Mouse (Mus musculus) activated CD4-positive, CD25-positive, alpha-beta regulatory T cell, adult 4 months (primary cell): ENCODE data around the gene Diaph2. TPM values are rescaled to one million over a fixed set of nuclear protein-coding genes. Genes with fewer than 3 reads are reported as not detected.
"Not testable (repeated sequence)": the region's sequence is repeated elsewhere in the genome, so short reads cannot be mapped to it uniquely, and the experiment has no call there.

Experiments used
- ATAC-seq: one replicate; pipeline ENCODE4 v1.8.0; 2017
- polyA plus RNA-seq, 2 experiments: library from polyadenylated mRNA; unstranded; fragments of 100-300 nt; shearing (Covaris generic); gene quantifications; one replicate each; pipeline ENCODE4 v1.2.1; 2017

The Diaph2 gene
- polyA plus RNA-seq, 2 experiments from 2014 or later, result 6.1 to 6.2 TPM

GRCm38 (mm10) chrX:129831903-129832302 is 82.4 kb downstream of the Diaph2 start:
- ATAC-seq, result no peak

- no peak for ATAC-seq
Measured at GRCm38 (mm10) chrX:129833887-129834286, 84.3 kb downstream of the Diaph2 start.

DNA sequence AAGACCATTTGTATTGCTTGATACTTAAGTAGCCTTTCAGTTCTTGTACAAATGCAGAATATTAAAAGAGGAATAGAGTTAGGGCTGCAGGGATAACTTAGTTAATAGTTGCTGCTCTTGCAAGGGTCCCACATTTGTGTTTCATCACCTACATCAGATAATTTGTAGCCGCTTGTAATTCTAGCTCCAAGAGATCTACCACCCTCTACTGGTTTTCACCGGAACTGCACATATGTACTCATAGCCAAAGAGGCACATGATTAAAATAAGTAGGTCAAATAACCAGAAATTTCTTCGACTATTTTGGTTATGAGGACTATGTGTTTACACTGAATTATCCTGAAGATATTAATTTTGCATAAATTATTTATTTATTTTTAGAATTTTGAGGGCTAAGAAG is 134.9 kb downstream of the Diaph2 start:
- peak; percentile 57 for ATAC-seq

DNA sequence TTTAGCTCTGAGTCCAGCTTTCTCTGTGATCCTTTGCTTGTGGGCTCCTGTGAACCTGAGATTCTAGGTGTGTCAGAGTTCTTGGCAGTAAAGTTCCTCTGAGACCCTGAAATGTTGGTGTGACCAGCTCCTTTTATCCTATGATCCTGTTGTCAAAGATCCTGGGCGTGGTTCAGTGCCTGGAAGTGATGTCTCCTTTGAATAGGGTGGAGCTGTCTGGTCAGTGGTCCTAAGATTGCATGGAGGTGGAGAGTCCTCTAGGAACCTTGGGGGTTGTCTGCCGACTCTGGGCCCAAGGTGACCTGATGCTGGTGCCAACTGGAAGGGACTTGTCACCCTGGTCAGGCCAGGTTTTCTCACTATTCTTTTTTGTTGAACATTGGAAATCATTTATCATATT is 176.3 kb downstream of the Diaph2 start:
- no peak for ATAC-seq

- no peak for ATAC-seq
Measured at GRCm38 (mm10) chrX:129974816-129975215, 225.3 kb downstream of the Diaph2 start.

GRCm38 (mm10) chrX:130008210-130008609 is 258.7 kb downstream of the Diaph2 start:
- ATAC-seq, result no peak

DNA sequence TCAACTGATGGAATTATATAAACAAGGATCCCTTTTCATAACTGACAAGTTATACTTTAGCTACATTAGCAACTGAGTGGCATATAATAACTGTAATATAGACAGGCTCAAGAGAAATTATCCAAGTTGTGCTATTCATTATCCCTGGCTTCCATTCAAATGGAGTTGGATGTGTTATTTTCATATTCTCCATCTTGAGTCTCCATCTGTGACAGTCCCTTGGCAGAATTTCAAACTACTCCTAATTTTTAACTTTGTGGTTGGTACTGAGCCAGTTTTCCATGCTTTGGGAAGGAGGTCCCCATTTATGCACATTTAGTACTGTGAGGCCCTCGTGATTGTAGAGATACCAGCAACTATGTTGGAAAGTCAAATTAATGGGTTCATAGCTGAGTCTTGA is 270.2 kb downstream of the Diaph2 start:
- ATAC-seq, result no peak

- no peak for ATAC-seq
Measured at GRCm38 (mm10) chrX:130044525-130044924, 295.0 kb downstream of the Diaph2 start.

- ATAC-seq, result no peak
Measured at GRCm38 (mm10) chrX:130149216-130149615, 399.7 kb downstream of the Diaph2 start.

DNA sequence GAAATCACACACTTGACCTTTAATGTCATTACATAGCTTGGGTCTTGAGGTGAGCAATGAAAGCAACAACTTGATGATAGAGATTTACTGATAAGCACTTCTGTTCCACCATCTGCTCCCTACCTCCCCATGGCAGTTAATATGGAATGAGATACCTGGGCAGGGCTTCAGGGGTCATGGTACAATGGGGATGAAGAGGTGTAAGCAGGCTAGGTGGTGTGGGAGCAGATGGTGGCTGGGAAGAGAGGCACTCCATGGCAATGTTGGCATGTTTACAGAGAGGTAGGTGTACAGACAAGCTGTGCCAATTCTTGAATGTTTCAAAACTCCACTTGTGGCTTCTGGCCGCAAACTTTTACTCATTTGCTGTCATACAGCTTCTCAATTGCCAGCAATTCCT is 402.6 kb downstream of the Diaph2 start:
- no peak for ATAC-seq

GRCm38 (mm10) chrX:130173126-130173525 is 423.6 kb downstream of the Diaph2 start:
- no peak for ATAC-seq

- no peak for ATAC-seq
Measured at GRCm38 (mm10) chrX:130187891-130188290, 438.3 kb downstream of the Diaph2 start.

DNA sequence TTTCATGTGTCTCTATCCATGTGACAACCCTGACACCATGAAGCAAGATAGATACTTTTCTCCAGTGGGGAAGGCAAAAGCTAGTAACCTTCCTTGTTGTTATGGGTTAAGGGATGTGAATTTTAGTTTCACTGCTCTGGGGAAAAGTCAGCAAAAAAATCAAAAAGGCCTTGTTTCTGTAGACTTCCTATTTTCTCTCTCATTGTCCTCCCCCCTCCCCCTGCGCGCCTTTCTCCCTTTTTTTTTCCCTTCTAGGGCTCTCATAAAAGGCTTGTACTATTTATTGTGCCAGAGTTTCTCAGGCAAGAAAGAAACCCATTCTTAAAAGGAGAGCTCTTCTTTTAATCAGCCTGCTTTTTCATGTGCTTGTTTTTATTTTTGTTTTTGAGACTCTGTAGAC is 438.9 kb downstream of the Diaph2 start:
- no peak for ATAC-seq

GRCm38 (mm10) chrX:130189250-130189649 is 439.7 kb downstream of the Diaph2 start:
- no peak for ATAC-seq

GRCm38 (mm10) chrX:130197412-130197811 is 447.9 kb downstream of the Diaph2 start:
- ATAC-seq, result not testable (repeated sequence)

GRCm38 (mm10) chrX:130205243-130205642 is 455.7 kb downstream of the Diaph2 start:
- no peak for ATAC-seq

- no peak for ATAC-seq
Measured at GRCm38 (mm10) chrX:130212227-130212626, 462.7 kb downstream of the Diaph2 start.

GRCm38 (mm10) chrX:130212759-130213158 is 463.2 kb downstream of the Diaph2 start:
- no peak for ATAC-seq

DNA sequence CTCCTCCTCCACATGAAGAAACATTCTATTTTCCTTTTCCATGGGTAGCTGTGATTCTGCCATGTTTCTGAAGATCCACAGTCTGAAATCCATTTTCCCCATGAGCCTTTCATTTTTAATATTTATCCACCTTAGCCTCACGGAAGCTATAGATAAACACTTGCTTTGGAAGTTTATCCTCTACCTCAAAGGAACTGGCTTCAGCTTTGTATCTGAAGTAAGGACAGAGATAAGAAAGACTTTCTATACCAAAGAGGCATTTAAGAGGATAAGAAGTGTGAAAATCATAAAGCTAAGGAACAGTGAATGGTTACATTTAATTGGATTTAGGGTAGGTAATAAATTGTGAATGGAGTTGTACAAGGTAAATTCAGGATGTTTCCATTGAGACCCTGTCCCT is 480.5 kb downstream of the Diaph2 start:
- ATAC-seq, result no peak

DNA sequence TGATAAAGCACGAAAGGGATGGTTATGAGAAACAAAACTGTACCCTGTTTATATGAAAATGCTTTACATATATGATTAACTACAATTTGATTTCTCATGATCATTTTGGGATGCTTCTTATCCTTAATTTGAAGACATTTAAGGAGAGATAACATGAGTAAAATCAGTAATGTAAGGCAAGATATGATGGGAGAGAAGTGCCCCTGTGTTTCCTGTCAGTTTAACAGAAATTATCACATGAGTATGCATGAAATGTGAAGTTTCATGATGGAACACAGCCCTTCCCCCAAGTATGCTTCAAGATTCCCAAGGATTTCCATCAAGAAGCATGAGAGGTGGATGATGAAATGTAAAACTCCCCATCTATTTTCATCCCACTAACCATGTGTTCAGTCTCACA is 485.6 kb downstream of the Diaph2 start:
- ATAC-seq, result no peak

DNA sequence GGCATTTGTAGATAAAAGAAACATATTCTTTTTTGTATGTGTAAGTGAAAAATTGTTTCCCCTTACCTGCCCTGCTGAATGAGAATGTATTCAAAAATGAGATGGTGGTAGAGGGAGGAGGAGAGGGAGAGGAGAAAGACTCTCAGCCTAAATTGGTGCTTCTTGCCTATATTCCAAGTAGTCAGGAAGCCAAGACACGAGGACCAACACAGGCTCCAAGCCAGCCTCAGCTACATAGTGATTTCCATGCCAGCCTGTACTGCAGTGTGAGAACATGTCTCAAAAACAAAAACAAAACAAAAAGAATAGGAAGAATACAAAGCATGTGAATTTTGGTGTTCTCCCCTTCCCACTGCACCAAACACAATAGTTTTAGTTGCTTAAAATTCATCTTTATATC is 497.1 kb downstream of the Diaph2 start:
- ATAC-seq, result no peak

- ATAC-seq, result no peak
Measured at GRCm38 (mm10) chrX:130253664-130254063, 504.1 kb downstream of the Diaph2 start.

DNA sequence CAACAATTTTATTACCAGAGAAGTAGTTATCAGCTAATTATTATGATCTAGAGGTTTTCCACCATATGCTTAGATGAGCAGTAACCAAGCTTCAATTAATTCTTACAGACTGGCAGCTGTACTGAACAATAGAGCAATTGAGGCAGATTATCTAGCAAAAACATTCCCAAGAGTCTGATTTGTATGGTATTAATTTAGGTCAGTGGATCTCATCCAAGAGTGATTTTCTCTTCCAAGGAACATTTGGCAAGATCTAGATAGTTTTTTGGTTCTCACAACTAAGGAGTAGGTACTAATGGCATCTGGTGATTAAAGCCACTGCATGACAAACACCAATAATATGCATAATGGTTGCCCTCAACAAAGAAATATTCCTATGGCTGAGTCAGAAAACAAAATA is 516.2 kb downstream of the Diaph2 start:
- ATAC-seq, result no peak

- no peak for ATAC-seq
Measured at GRCm38 (mm10) chrX:130279144-130279543, 529.6 kb downstream of the Diaph2 start.

DNA sequence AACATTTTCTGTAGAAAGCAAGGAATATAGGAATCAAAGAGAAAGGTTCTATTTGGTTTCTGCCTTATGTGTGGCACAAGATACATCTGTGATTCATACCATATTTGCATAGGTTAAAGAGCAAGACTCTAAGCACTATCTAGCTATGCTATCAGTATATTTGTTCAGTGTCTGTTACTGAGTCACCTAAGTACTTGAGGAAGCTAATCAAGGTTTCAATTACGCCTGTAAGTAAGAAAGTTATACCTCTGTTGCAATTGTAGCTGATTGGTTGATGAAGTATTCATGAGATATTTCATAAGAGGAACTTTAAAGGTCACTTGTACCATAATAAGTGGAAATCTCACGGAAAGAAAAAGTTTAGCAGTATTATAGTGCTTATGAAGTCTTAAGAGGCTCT is 531.9 kb downstream of the Diaph2 start:
- ATAC-seq, result peak; percentile 40

GRCm38 (mm10) chrX:130287032-130287431 is 537.5 kb downstream of the Diaph2 start:
- ATAC-seq, result no peak
